Mouse (Mus musculus) CH12.LX (cell line): ENCODE data around the gene Det1. TPM values are rescaled to one million over a fixed set of nuclear protein-coding genes. Genes with fewer than 3 reads are reported as not detected.

Experiments used
- DNase-seq: peaks from one replicate; pipeline ENCODE4 v3.0.0-alpha.2; 2013; ENCODE audit errors: extremely low read depth
- H3K27ac ChIP-seq: 2 replicates; pipeline ENCODE4 v1.5.1; 2012; ENCODE audit warnings: low read depth, mild to moderate bottlenecking, control low read depth, moderate library complexity; ENCODE audit not compliant: insufficient read depth
- H3K27me3 ChIP-seq: replicated peaks from 2 replicates; pipeline ENCODE3; 2012; ENCODE audit warnings: inconsistent platforms
- H3K36me3 ChIP-seq, 2 experiments: replicated peaks in 1 of 2; 2 replicates each; pipeline versions ENCODE3 to v1.6.1; 2012; ENCODE audit warnings: inconsistent platforms in 1 of 2, low read length in 1 of 2, mild to moderate bottlenecking in 1 of 2, mixed read lengths in 1 of 2, moderate library complexity in 1 of 2; ENCODE audit not compliant: control insufficient read depth in 1 of 2, insufficient read depth in 1 of 2
- H3K4me1 ChIP-seq, 2 experiments: 2 replicates each; pipeline ENCODE4 v1.6.1; 2012; ENCODE audit warnings: inconsistent platforms in 1 of 2, moderate library complexity in 1 of 2; ENCODE audit not compliant: insufficient read depth in 2 of 2, control insufficient read depth in 1 of 2
- H3K4me2 ChIP-seq: 2 replicates; pipeline ENCODE4 v1.6.1; 2012; ENCODE audit warnings: low read depth, mild to moderate bottlenecking, control low read depth; ENCODE audit not compliant: poor library complexity, insufficient read depth, severe bottlenecking
- H3K4me3 ChIP-seq, 3 experiments: fragments of 150-350 bp in 1 of 3; sonication (generic) in 1 of 3; replicated peaks in 1 of 3; 2 replicates each; pipeline versions ENCODE3 to v1.5.1; 2011 to 2012; ENCODE audit warnings: low read depth in 2 of 3, low read length in 2 of 3, mild to moderate bottlenecking in 2 of 3, moderate library complexity in 2 of 3, control low read depth in 1 of 3, improper control_type of control experiment in 1 of 3, inconsistent platforms in 1 of 3, mixed read lengths in 1 of 3; ENCODE audit not compliant: poor library complexity in 1 of 3
- H3K79me2 ChIP-seq: replicated peaks from 2 replicates; pipeline ENCODE4 v1.6.1; 2012; ENCODE audit warnings: mild to moderate bottlenecking, moderate library complexity; ENCODE audit not compliant: control insufficient read depth, poor library complexity, insufficient read depth, severe bottlenecking; ENCODE audit errors: extremely low read depth
- H3K9ac ChIP-seq: 2 replicates; pipeline ENCODE4 v1.6.1; 2012; ENCODE audit warnings: low read depth, mild to moderate bottlenecking, control low read depth, moderate library complexity; ENCODE audit not compliant: insufficient read depth
- H3K9me3 ChIP-seq: replicated peaks from 2 replicates; pipeline ENCODE3; 2012; ENCODE audit warnings: low read length, inconsistent platforms, mixed read lengths
- CTCF ChIP-seq, 2 experiments: IDR thresholded peaks in 1 of 2; conservative IDR thresholded peaks in 1 of 2; 2 replicates each; pipeline ENCODE4 v1.5.1; 2011 to 2012; ENCODE audit warnings: low read depth in 2 of 2, low read length in 2 of 2, improper control_type of control experiment in 1 of 2, inconsistent platforms in 1 of 2, mild to moderate bottlenecking in 1 of 2, moderate library complexity in 1 of 2
- ELF1 ChIP-seq: IDR thresholded peaks from 2 replicates; pipeline ENCODE4 v1.6.1; 2014; ENCODE audit warnings: low read depth, mild to moderate bottlenecking, inconsistent platforms, low read length, improper control_type of control experiment
- ETS1 ChIP-seq: conservative IDR thresholded peaks from 2 replicates; pipeline ENCODE4 v1.6.1; 2012; ENCODE audit warnings: low read depth, mild to moderate bottlenecking, inconsistent platforms, low read length, improper control_type of control experiment, moderate library complexity
- GABPA ChIP-seq: IDR thresholded peaks from 2 replicates; pipeline ENCODE4 v1.6.1; 2012; ENCODE audit warnings: low read depth, low read length, improper control_type of control experiment, inconsistent platforms; ENCODE audit not compliant: insufficient replicate concordance
- HCFC1 ChIP-seq: IDR thresholded peaks from 2 replicates; pipeline ENCODE4 v1.6.1; 2012; ENCODE audit warnings: low read depth, mild to moderate bottlenecking, inconsistent platforms, low read length, improper control_type of control experiment
- IRF4 ChIP-seq: IDR thresholded peaks from 2 replicates; pipeline ENCODE4 v1.6.1; 2014; ENCODE audit warnings: low read depth, mild to moderate bottlenecking, inconsistent platforms, low read length, improper control_type of control experiment
- JUN ChIP-seq: IDR thresholded peaks from 2 replicates; pipeline ENCODE4 v1.6.1; 2011; ENCODE audit warnings: low read depth, mild to moderate bottlenecking, low read length, improper control_type of control experiment, moderate library complexity; ENCODE audit not compliant: insufficient read depth
- KAT2A ChIP-seq: IDR thresholded peaks from 2 replicates; pipeline ENCODE4 v1.6.1; 2012; ENCODE audit warnings: low read length, improper control_type of control experiment, inconsistent platforms; ENCODE audit not compliant: insufficient replicate concordance
- MAX ChIP-seq: IDR thresholded peaks from 2 replicates; pipeline ENCODE4 v1.6.1; 2011; ENCODE audit warnings: low read length, improper control_type of control experiment
- MAZ ChIP-seq: IDR thresholded peaks from 2 replicates; pipeline ENCODE4 v1.6.1; 2012; ENCODE audit warnings: low read depth, mild to moderate bottlenecking, inconsistent platforms, low read length, improper control_type of control experiment, moderate library complexity
- MEF2A ChIP-seq: IDR thresholded peaks from 2 replicates; pipeline ENCODE4 v1.6.1; 2014; ENCODE audit warnings: low read depth, mild to moderate bottlenecking, inconsistent platforms, low read length, improper control_type of control experiment, borderline replicate concordance
- MYC ChIP-seq: IDR thresholded peaks from 2 replicates; pipeline ENCODE4 v1.6.1; 2011; ENCODE audit warnings: low read depth, mild to moderate bottlenecking, improper control_type of control experiment, low read length
- POLR2A ChIP-seq: IDR thresholded peaks from 2 replicates; pipeline ENCODE4 v1.6.1; 2011; ENCODE audit warnings: low read depth, mild to moderate bottlenecking, improper control_type of control experiment, low read length
- POLR2AphosphoS2 ChIP-seq: IDR thresholded peaks from 2 replicates; pipeline ENCODE4 v1.6.1; 2011; ENCODE audit warnings: low read depth, low read length, improper control_type of control experiment
- RAD21 ChIP-seq: IDR thresholded peaks from 2 replicates; pipeline ENCODE4 v1.6.1; 2011; ENCODE audit warnings: low read depth, mild to moderate bottlenecking, low read length, improper control_type of control experiment, moderate library complexity
- SMC3 ChIP-seq: IDR thresholded peaks from 2 replicates; pipeline ENCODE4 v1.6.1; 2011; ENCODE audit warnings: low read depth, low read length, improper control_type of control experiment
- TCF12 ChIP-seq: IDR thresholded peaks from 2 replicates; pipeline ENCODE4 v1.6.1; 2014; ENCODE audit warnings: low read depth, mild to moderate bottlenecking, inconsistent platforms, low read length, improper control_type of control experiment
- UBTF ChIP-seq: IDR thresholded peaks from 2 replicates; pipeline ENCODE4 v1.6.1; 2012; ENCODE audit warnings: low read depth, mild to moderate bottlenecking, inconsistent platforms, low read length, improper control_type of control experiment, moderate library complexity
- USF2 ChIP-seq: conservative IDR thresholded peaks from 2 replicates; pipeline ENCODE4 v1.6.1; 2011; ENCODE audit warnings: low read depth, low read length, improper control_type of control experiment
- ZC3H11A ChIP-seq: IDR thresholded peaks from 2 replicates; pipeline ENCODE4 v1.6.1; 2012; ENCODE audit warnings: low read depth, mild to moderate bottlenecking, inconsistent platforms, low read length, improper control_type of control experiment
- ZMIZ1 ChIP-seq: IDR thresholded peaks from 2 replicates; pipeline ENCODE4 v1.6.1; 2012; ENCODE audit warnings: low read depth, mild to moderate bottlenecking, inconsistent platforms, low read length, improper control_type of control experiment
- dilution Hi-C: fragments of 300-500 bp; cut with MboI; formaldehyde crosslinking; loops from 2 replicates; pipeline ENCODE4 v1.14.3; 2020; ENCODE audit warnings: low sequenced_read_pairs; ENCODE audit not compliant: extremely low pct_unique_long_range_greater_than_20kb, extremely low pct_ligation_motif_present
- in situ Hi-C: fragments of 300-500 bp; cut with MboI; formaldehyde crosslinking; loops from 3 replicates; pipeline ENCODE4 v1.14.3; 2019; ENCODE audit warnings: low sequenced_read_pairs, low pct_ligation_motif_present, low pct_unique_long_range_greater_than_20kb, mixed read lengths
- polyA plus RNA-seq: library from polyadenylated mRNA; unstranded; fragments of >175 nt; gene quantifications from 2 replicates; pipeline ENCODE4 v1.2.1, GENCODE M21; 2012; ENCODE audit warnings: low read depth; ENCODE audit not compliant: insufficient read length
- total RNA-seq, 2 experiments: library from RNA; depleted of rRNA; stranded (reverse); fragments of 300-350 nt in 1 of 2; fragments of >200 nt in 1 of 2; gene quantifications; 2 replicates each; pipeline ENCODE4 v1.2.3; 2012 to 2014

Gene Det1
- total and polyA plus RNA-seq, 3 experiments, result 12.2 to 14.3 (median 12.9) TPM

DNA sequence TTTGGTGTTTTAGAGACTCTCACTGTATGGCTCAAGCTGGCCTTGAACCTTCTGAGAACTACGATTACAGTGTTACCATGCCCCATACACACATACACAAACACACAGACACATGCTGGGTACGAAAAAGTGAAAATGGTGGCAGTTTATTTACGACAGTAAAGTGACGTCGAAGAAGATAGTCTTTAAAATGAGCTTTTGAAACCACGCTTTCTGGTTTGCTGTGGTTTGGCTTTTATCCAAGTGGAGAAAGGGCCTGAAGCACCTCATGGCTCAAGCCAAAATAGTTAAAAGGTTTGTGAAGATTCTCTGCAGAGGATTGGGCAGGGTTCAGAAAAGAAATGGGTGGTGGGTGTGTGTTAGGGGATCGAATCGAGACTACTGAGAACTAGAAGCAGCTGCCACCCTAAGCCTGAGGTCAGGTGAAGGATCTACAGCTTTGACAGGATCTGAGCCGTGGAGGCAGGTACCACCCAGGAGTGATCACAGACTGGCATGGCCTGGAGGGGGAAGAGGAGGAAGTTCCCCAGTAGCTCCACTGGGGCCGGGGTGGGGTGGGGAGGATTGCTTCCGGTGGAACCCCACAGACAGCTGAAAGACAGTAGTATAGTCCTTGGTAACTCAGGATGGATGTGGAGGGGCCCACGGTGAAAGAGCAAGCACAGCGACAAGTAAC lies 53.0 kb downstream of the Det1 start:
- H3K27me3 ChIP-seq, result no peaks in the 10 kb centered on the region
- dilution Hi-C loops, result no loop called here

GRCm38 (mm10) chr7:78791359-78792222 lies 55.5 kb downstream of the Det1 start:
- Histone ChIP-seq H3K27ac (no peak overlapping the region), H3K4me2 (no peak overlapping the region), H3K9me3 (no peaks in the 10 kb centered on the region), H3K4me1 (no peaks in the 10 kb centered on the region), H3K9ac (no peak overlapping the region), H3K27me3 (no peaks in the 10 kb centered on the region), H3K79me2 (no peaks in the 10 kb centered on the region), H3K36me3 (peaks cover 45 to 74% of the 10 kb centered on the region in 2 experiments), H3K4me3 (no peak overlapping the region)
- TF ChIP-seq SMC3 (peak; percentile 90), CTCF (conservative IDR thresholded peaks at IDR 0.05 in 1 of 2, IDR thresholded peaks at IDR 0.05 in 1 of 2; ENCODE audit: low read depth in 2 of 2, low read length in 2 of 2) (peak; percentile 83 to 93), MYC (peak; percentile 55; the same call in 1 of the 2 replicates), ZC3H11A (peak; percentile 48), RAD21 (peak; percentile 89), TCF12 (no peak)
- in situ Hi-C loops (loop anchor here (5.0 to 25.0 kb wide), 2 partner anchors 101 to 296 kb away; no protein-coding TSS in a partner anchor), dilution Hi-C loops (no loop called here)
- DNase-seq, result peak; percentile 69

More for the DNA sequence above, 53.0 kb downstream of the Det1 start:
- Histone ChIP-seq H3K4me1 (no peaks in the 10 kb centered on the region), H3K9ac (no peak overlapping the region), H3K27ac (no peak overlapping the region), H3K79me2 (no peaks in the 10 kb centered on the region), H3K36me3 (peaks cover 38 to 53% of the 10 kb centered on the region in 2 experiments), H3K4me3 (no peak overlapping the region), H3K4me2 (no peak overlapping the region), H3K9me3 (no peaks in the 10 kb centered on the region)
- in situ Hi-C loops, result loop anchor here (5.0 to 25.0 kb wide), 2 partner anchors 98 to 293 kb away; no protein-coding TSS in a partner anchor
- TF ChIP-seq RAD21, result no peak
- TF ChIP-seq ZMIZ1, result no peak
- no peak for TF ChIP-seq MEF2A
- no peak for TF ChIP-seq POLR2A
- TF ChIP-seq MAZ, result no peak
- no peak for TF ChIP-seq ELF1
- no peak for TF ChIP-seq MAX
- no peak for TF ChIP-seq UBTF
- TF ChIP-seq POLR2AphosphoS2, result no peak; the same call in 1 of the 2 replicates
- TF ChIP-seq GABPA, result no peak
- no peak for TF ChIP-seq ETS1
- no peak for TF ChIP-seq HCFC1
- TF ChIP-seq KAT2A, result no peak
- TF ChIP-seq CTCF (conservative IDR thresholded peaks at IDR 0.05 in 1 of 2, IDR thresholded peaks at IDR 0.05 in 1 of 2; ENCODE audit: low read depth in 2 of 2, low read length in 2 of 2), result no peak
- no peak for TF ChIP-seq IRF4
- no peak for TF ChIP-seq JUN
- no peak for TF ChIP-seq USF2
- no peak for DNase-seq
